Mouse (Mus musculus) cerebellum, postnatal 25 days (tissue): ENCODE data around the gene Olfr160.
A peak's percentile ranks its signal among the peaks of the same experiment; 100 is the strongest.

Experiments used
- DNase-seq, 2 experiments: peaks; one replicate each; pipeline ENCODE4 v3.0.0; 2021; ENCODE audit warnings: mixed read lengths in 2 of 2

Gene Olfr160

GRCm38 (mm10) chr9:37716150-37716549 is at the start of gene Olfr160:
TSS of gene Olfr160 (minus strand) at chr9:37716250.
- no peak for DNase-seq

- no peak for DNase-seq
These were observed 46.5 kb upstream of the Olfr160 start for GRCm38 (mm10) chr9:37762541-37762940.

GRCm38 (mm10) chr9:37761728-37762127 is 45.7 kb upstream of the Olfr160 start:
- DNase-seq: no peak

GRCm38 (mm10) chr9:37752006-37752405 is 36.0 kb upstream of the Olfr160 start:
- DNase-seq: no peak

- DNase-seq: no peak
These were observed 35.4 kb upstream of the Olfr160 start for GRCm38 (mm10) chr9:37751467-37751866.

- DNase-seq: no peak
These were observed 34.4 kb upstream of the Olfr160 start for GRCm38 (mm10) chr9:37750319-37751075.

- no peak for DNase-seq
These were observed 28.8 kb upstream of the Olfr160 start, which contains the start of gene Olfr874 for GRCm38 (mm10) chr9:37744806-37745205. TSS of gene Olfr874 (plus strand) at chr9:37745106.

- no peak for DNase-seq
These were observed 18.3 kb upstream of the Olfr160 start for GRCm38 (mm10) chr9:37734310-37734709.

- peak in 1 of 2 experiments; percentile 9 for DNase-seq
These were observed 25.9 kb downstream of the Olfr160 start for GRCm38 (mm10) chr9:37689970-37690686.

GRCm38 (mm10) chr9:37687941-37688303 is 28.1 kb downstream of the Olfr160 start:
- no peak for DNase-seq

- no peak for DNase-seq
These were observed 28.6 kb downstream of the Olfr160 start for GRCm38 (mm10) chr9:37687288-37687940.

GRCm38 (mm10) chr9:37681123-37681522 is 34.9 kb downstream of the Olfr160 start:
- no peak for DNase-seq

GRCm38 (mm10) chr9:37675287-37675686 is 40.8 kb downstream of the Olfr160 start:
- no peak for DNase-seq

- no peak for DNase-seq
These were observed 45.8 kb downstream of the Olfr160 start for GRCm38 (mm10) chr9:37670261-37670660.

- DNase-seq: no peak
These were observed 46.4 kb downstream of the Olfr160 start for GRCm38 (mm10) chr9:37669678-37670077.

GRCm38 (mm10) chr9:37669115-37669514 is 46.9 kb downstream of the Olfr160 start, which contains the start of gene Panx3:
TSS of gene Panx3 (minus strand) at chr9:37669235.
- no peak for DNase-seq

GRCm38 (mm10) chr9:37666045-37666444 is 50.0 kb downstream of the Olfr160 start:
- no peak for DNase-seq

GRCm38 (mm10) chr9:37664604-37665003 is 51.4 kb downstream of the Olfr160 start:
- no peak for DNase-seq

- no peak for DNase-seq
These were observed 52.8 kb downstream of the Olfr160 start for GRCm38 (mm10) chr9:37663210-37663609.

- DNase-seq: no peak
These were observed 56.6 kb downstream of the Olfr160 start for GRCm38 (mm10) chr9:37659413-37659812.
